Mouse (Mus musculus): ENCODE data around the gene Tmem240. TPM values are rescaled to one million over a fixed set of nuclear protein-coding genes. Genes with fewer than 3 reads are reported as not detected.

The Tmem240 gene
- polyA plus RNA-seq (2017; shearing (Covaris generic)): under 1 TPM; 0.84 to 0.94 TPM

GRCm38 (mm10) chr4:155734350-155734941, at the start of gene Tmem240:
Gene Tmem240 (plus strand): TSS chr4:155734800.

GRCm38 (mm10) chr4:155694111-155694481, 40.5 kb upstream of the Tmem240 start, which contains the start of gene Fndc10:
Gene Fndc10 (plus strand): TSS chr4:155694342.

GRCm38 (mm10) chr4:155704721-155705591, 29.6 kb upstream of the Tmem240 start, which contains the start of gene Ssu72:
Gene Ssu72 (plus strand): TSS chr4:155704800.

GRCm38 (mm10) chr4:155760613-155761355, 26.2 kb downstream of the Tmem240 start, which contains the start of gene Atad3a:
Gene Atad3a (minus strand): TSS chr4:155761093.

GRCm38 (mm10) chr4:155774280-155774754, 39.7 kb downstream of the Tmem240 start, which contains the start of gene Vwa1:
Gene Vwa1 (minus strand): TSS chr4:155774698.

GRCm38 (mm10) chr4:155785819-155786218, 51.2 kb downstream of the Tmem240 start, which contains the start of gene Tmem88b:
Gene Tmem88b (minus strand): TSS chr4:155785874.

GRCm38 (mm10) chr4:155790021-155790489, 55.5 kb downstream of the Tmem240 start, which contains the start of gene Ankrd65:
Gene Ankrd65 (plus strand): TSS chr4:155790439.

Other genes with a start within 250 kb of the Tmem240 start
- gene Gnb1, start 243.4 kb upstream of the Tmem240 start, polyA plus RNA-seq (2017; shearing (Covaris generic)): 100 to 1,000 TPM; 372 to 422 TPM
- gene Nadk, start 172.4 kb upstream of the Tmem240 start, polyA plus RNA-seq (2017; shearing (Covaris generic)): 100 to 1,000 TPM; 129 to 132 TPM
- gene Slc35e2, start 133.4 kb upstream of the Tmem240 start, polyA plus RNA-seq (2017; shearing (Covaris generic)): 10 to 100 TPM in 1 of 2 experiments, 1 to 10 TPM in 1; 9.9 to 12.0 TPM
- 100 to 1,000 TPM; 137 to 173 TPM for gene Cdk11b, start 109.9 kb upstream of the Tmem240 start, polyA plus RNA-seq (2017; shearing (Covaris generic))
- not detected for gene Gm10563, start 89.4 kb upstream of the Tmem240 start, polyA plus RNA-seq (2017; shearing (Covaris generic))
- under 1 TPM; 0.71 to 0.90 TPM for gene Mmp23, start 81.4 kb upstream of the Tmem240 start, polyA plus RNA-seq (2017; shearing (Covaris generic))
- 10 to 100 TPM; 42.2 to 82.6 TPM for gene Mib2, start 65.6 kb upstream of the Tmem240 start, polyA plus RNA-seq (2017; shearing (Covaris generic))
- gene Fndc10, start 40.5 kb upstream of the Tmem240 start, polyA plus RNA-seq (2017; shearing (Covaris generic)): 10 to 100 TPM; 11.3 to 18.9 TPM
- 100 to 1,000 TPM; 152 to 154 TPM for gene Ssu72, start 30.0 kb upstream of the Tmem240 start, polyA plus RNA-seq (2017; shearing (Covaris generic))
- 10 to 100 TPM; 70.7 to 72.2 TPM for gene Atad3a, start 26.3 kb downstream of the Tmem240 start, polyA plus RNA-seq (2017; shearing (Covaris generic))
- 1 to 10 TPM in 1 of 2 experiments, under 1 TPM in 1; 0.25 to 2.2 TPM for gene Vwa1, start 39.9 kb downstream of the Tmem240 start, polyA plus RNA-seq (2017; shearing (Covaris generic))
- gene Tmem88b, start 51.1 kb downstream of the Tmem240 start, polyA plus RNA-seq (2017; shearing (Covaris generic)): under 1 TPM in 1 of 2 experiments, not detected in 1; 0.05 TPM
- gene Ankrd65, start 55.6 kb downstream of the Tmem240 start, polyA plus RNA-seq (2017; shearing (Covaris generic)): 1 to 10 TPM in 1 of 2 experiments, not detected in 1; 2.5 TPM
- gene Mrpl20, start 68.1 kb downstream of the Tmem240 start, polyA plus RNA-seq (2017; shearing (Covaris generic)): 100 to 1,000 TPM; 104 to 112 TPM
- 100 to 1,000 TPM; 255 to 303 TPM for gene Ccnl2, start 77.7 kb downstream of the Tmem240 start, polyA plus RNA-seq (2017; shearing (Covaris generic))
- 100 to 1,000 TPM; 176 to 179 TPM for gene Aurkaip1, start 96.5 kb downstream of the Tmem240 start, polyA plus RNA-seq (2017; shearing (Covaris generic))
- 10 to 100 TPM in 1 of 2 experiments, 1 to 10 TPM in 1; 2.9 to 10.7 TPM for gene Mxra8, start 104.9 kb downstream of the Tmem240 start, polyA plus RNA-seq (2017; shearing (Covaris generic))
- gene Dvl1, start 112.6 kb downstream of the Tmem240 start, polyA plus RNA-seq (2017; shearing (Covaris generic)): 10 to 100 TPM; 59.9 to 70.5 TPM
- under 1 TPM; 0.62 to 0.66 TPM for gene Tas1r3, start 128.6 kb downstream of the Tmem240 start, polyA plus RNA-seq (2017; shearing (Covaris generic))
- 10 to 100 TPM; 13.5 to 14.5 TPM for gene Cptp, start 134.6 kb downstream of the Tmem240 start, polyA plus RNA-seq (2017; shearing (Covaris generic))
- gene Ints11, start 134.7 kb downstream of the Tmem240 start, polyA plus RNA-seq (2017; shearing (Covaris generic)): 100 to 1,000 TPM; 104 to 139 TPM
- gene Pusl1, start 157.0 kb downstream of the Tmem240 start, polyA plus RNA-seq (2017; shearing (Covaris generic)): 10 to 100 TPM; 32.2 to 57.2 TPM
- gene Acap3, start 157.0 kb downstream of the Tmem240 start, polyA plus RNA-seq (2017; shearing (Covaris generic)): 10 to 100 TPM; 17.8 to 23.6 TPM
- 100 to 1,000 TPM; 125 to 168 TPM for gene Ube2j2, start 209.0 kb downstream of the Tmem240 start, polyA plus RNA-seq (2017; shearing (Covaris generic))
- gene C1qtnf12, start 227.5 kb downstream of the Tmem240 start, polyA plus RNA-seq (2017; shearing (Covaris generic)): 10 to 100 TPM in 1 of 2 experiments, 1 to 10 TPM in 1; 6.2 to 22.9 TPM